Mouse (Mus musculus): ENCODE measurements around the gene Aktip. TPM values are rescaled to one million over a fixed set of nuclear protein-coding genes. Genes with fewer than 3 reads are reported as not detected.

Aktip gene
- 7.6 and 9.0 TPM in 2 replicates for polyA plus RNA-seq (2015; fragmentation: Nextera tagmentation; extraction: Ambion mirVana)

- H3K27ac ChIP-seq, result no peak within 1 kb of the TSS
- no peak within 1 kb of the TSS for H3K9ac ChIP-seq
- no peak within 1 kb of the TSS for H3K4me3 ChIP-seq (replicated peaks)
- ATAC-seq (ENCODE audit: low read depth) (no peak), DNase-seq (no peak)
- no peaks in the 10 kb centered on the region for H3K4me1 ChIP-seq (replicated peaks)
- no peaks in the 10 kb centered on the region for H3K36me3 ChIP-seq
- no peaks in the 10 kb centered on the region for H3K27me3 ChIP-seq
- WGBS (ENCODE audit: insufficient replicate concordance), result 72% methylated on average over 7 of the region's 7 CpGs
- no peaks in the 10 kb centered on the region for H3K9me3 ChIP-seq (replicated peaks)
- no peak within 1 kb of the TSS for H3K4me2 ChIP-seq
Observed at GRCm38 (mm10) chr8:91199876-91200275, at the start of gene Aktip. Gene Aktip (minus strand): TSS chr8:91199976.

GRCm38 (mm10) chr8:91245821-91246454 lies 46.2 kb upstream of the Aktip start:
- no peak overlapping the region for H3K27ac ChIP-seq
- H3K9me3 ChIP-seq (replicated peaks), result no peaks in the 10 kb centered on the region
- ATAC-seq (ENCODE audit: low read depth) (no peak), DNase-seq (no peak)
- peaks cover 3% of the 10 kb centered on the region; the same call in 1 of the 2 replicates for H3K4me1 ChIP-seq (replicated peaks)
- H3K27me3 ChIP-seq, result no peaks in the 10 kb centered on the region
- no peak overlapping the region for H3K4me3 ChIP-seq (replicated peaks)
- H3K4me2 ChIP-seq, result no peak overlapping the region
- H3K36me3 ChIP-seq, result no peaks in the 10 kb centered on the region
- H3K9ac ChIP-seq, result no peak overlapping the region
- 62% methylated on average over 4 of the region's 4 CpGs for WGBS (ENCODE audit: insufficient replicate concordance)

- H3K9me3 ChIP-seq (replicated peaks), result no peaks in the 10 kb centered on the region
- no peak overlapping the region for H3K27ac ChIP-seq
- no peak overlapping the region for H3K4me2 ChIP-seq
- H3K9ac ChIP-seq, result no peak overlapping the region
- no peaks in the 10 kb centered on the region for H3K27me3 ChIP-seq
- H3K4me3 ChIP-seq (replicated peaks), result no peak overlapping the region
- ATAC-seq (ENCODE audit: low read depth) (no peak), DNase-seq (no peak)
- no peaks in the 10 kb centered on the region for H3K36me3 ChIP-seq
- no peaks in the 10 kb centered on the region for H3K4me1 ChIP-seq (replicated peaks)
- WGBS (ENCODE audit: insufficient replicate concordance), result 53% methylated on average over 1 of the region's 1 CpGs
Observed at GRCm38 (mm10) chr8:91242721-91243120, 42.9 kb upstream of the Aktip start.

- no peak overlapping the region for H3K4me3 ChIP-seq (replicated peaks)
- H3K4me1 ChIP-seq (replicated peaks), result no peaks in the 10 kb centered on the region
- no peak overlapping the region for H3K4me2 ChIP-seq
- H3K36me3 ChIP-seq, result no peaks in the 10 kb centered on the region
- no peak overlapping the region for H3K9ac ChIP-seq
- DNase-seq (no peak), ATAC-seq (ENCODE audit: low read depth) (no peak)
- H3K9me3 ChIP-seq (replicated peaks), result no peaks in the 10 kb centered on the region
- H3K27me3 ChIP-seq, result no peaks in the 10 kb centered on the region
- 50% methylated on average over 8 of the region's 8 CpGs for WGBS (ENCODE audit: insufficient replicate concordance)
- H3K27ac ChIP-seq, result no peak overlapping the region
Observed at GRCm38 (mm10) chr8:91241873-91242519, 42.2 kb upstream of the Aktip start.

- no peaks in the 10 kb centered on the region for H3K4me1 ChIP-seq (replicated peaks)
- no peak overlapping the region for H3K27ac ChIP-seq
- H3K36me3 ChIP-seq, result no peaks in the 10 kb centered on the region
- WGBS (ENCODE audit: insufficient replicate concordance), result 65% methylated on average over 5 of the region's 5 CpGs
- no peaks in the 10 kb centered on the region for H3K9me3 ChIP-seq (replicated peaks)
- DNase-seq, result no peak
- H3K9ac ChIP-seq, result no peak overlapping the region
- no peak overlapping the region for H3K4me2 ChIP-seq
- no peak overlapping the region for H3K4me3 ChIP-seq (replicated peaks)
- no peak for ATAC-seq (ENCODE audit: low read depth)
- H3K27me3 ChIP-seq, result no peaks in the 10 kb centered on the region
Observed at GRCm38 (mm10) chr8:91241371-91241770, 41.6 kb upstream of the Aktip start.

- no peak for DNase-seq
- Histone ChIP-seq H3K27ac (no peak overlapping the region), H3K9me3 (replicated peaks) (no peaks in the 10 kb centered on the region), H3K9ac (no peak overlapping the region), H3K4me2 (no peak overlapping the region), H3K4me1 (replicated peaks) (no peaks in the 10 kb centered on the region), H3K36me3 (no peaks in the 10 kb centered on the region), H3K27me3 (no peaks in the 10 kb centered on the region), H3K4me3 (replicated peaks) (no peak overlapping the region)
- WGBS (ENCODE audit: insufficient replicate concordance), result 58% methylated on average over 2 of the region's 2 CpGs
- no peak for ATAC-seq (ENCODE audit: low read depth)
Observed at GRCm38 (mm10) chr8:91237191-91237590, 37.4 kb upstream of the Aktip start.

GRCm38 (mm10) chr8:91234097-91234496 lies 34.3 kb upstream of the Aktip start:
- no peak overlapping the region for H3K4me2 ChIP-seq
- no peaks in the 10 kb centered on the region for H3K36me3 ChIP-seq
- H3K9me3 ChIP-seq (replicated peaks), result no peaks in the 10 kb centered on the region
- no peak for ATAC-seq (ENCODE audit: low read depth)
- no peak overlapping the region for H3K9ac ChIP-seq
- 61% methylated on average over 2 of the region's 2 CpGs for WGBS (ENCODE audit: insufficient replicate concordance)
- H3K4me3 ChIP-seq (replicated peaks), result no peak overlapping the region
- no peaks in the 10 kb centered on the region for H3K4me1 ChIP-seq (replicated peaks)
- no peak overlapping the region for H3K27ac ChIP-seq
- DNase-seq, result no peak
- H3K27me3 ChIP-seq, result no peaks in the 10 kb centered on the region

GRCm38 (mm10) chr8:91227421-91227841 lies 27.7 kb upstream of the Aktip start:
- H3K4me2 ChIP-seq, result no peak overlapping the region
- no peak overlapping the region for H3K27ac ChIP-seq
- H3K4me1 ChIP-seq (replicated peaks), result 0 out of 2 replicates have a peak, but pooled peaks cover 7% of the 10 kb centered on the region
- WGBS (ENCODE audit: insufficient replicate concordance), result 76% methylated on average over 7 of the region's 7 CpGs
- H3K4me3 ChIP-seq (replicated peaks), result no peak overlapping the region
- H3K36me3 ChIP-seq, result no peaks in the 10 kb centered on the region
- ATAC-seq (ENCODE audit: low read depth), result no peak
- H3K9me3 ChIP-seq (replicated peaks), result no peaks in the 10 kb centered on the region
- no peak overlapping the region for H3K9ac ChIP-seq
- no peaks in the 10 kb centered on the region for H3K27me3 ChIP-seq
- no peak for DNase-seq

GRCm38 (mm10) chr8:91224227-91224626 lies 24.5 kb upstream of the Aktip start:
- DNase-seq (no peak), ATAC-seq (ENCODE audit: low read depth) (no peak)
- H3K27me3 ChIP-seq, result no peaks in the 10 kb centered on the region
- H3K9ac ChIP-seq, result no peak overlapping the region
- H3K36me3 ChIP-seq, result no peaks in the 10 kb centered on the region
- H3K4me2 ChIP-seq, result no peak overlapping the region
- H3K4me1 ChIP-seq (replicated peaks), result 0 out of 2 replicates have a peak, but pooled peaks cover 7% of the 10 kb centered on the region
- no peak overlapping the region for H3K27ac ChIP-seq
- no peaks in the 10 kb centered on the region for H3K9me3 ChIP-seq (replicated peaks)
- H3K4me3 ChIP-seq (replicated peaks), result no peak overlapping the region
- 54% methylated on average over 7 of the region's 7 CpGs for WGBS (ENCODE audit: insufficient replicate concordance)

- Histone ChIP-seq H3K4me2 (no peak overlapping the region), H3K4me3 (replicated peaks) (no peak overlapping the region), H3K9me3 (replicated peaks) (no peaks in the 10 kb centered on the region), H3K4me1 (replicated peaks) (no peaks in the 10 kb centered on the region), H3K9ac (no peak overlapping the region), H3K27ac (no peak overlapping the region), H3K36me3 (no peaks in the 10 kb centered on the region), H3K27me3 (no peaks in the 10 kb centered on the region)
- ATAC-seq (ENCODE audit: low read depth) (no peak), DNase-seq (no peak)
- WGBS (ENCODE audit: insufficient replicate concordance), result 85% methylated on average over 2 of the region's 2 CpGs
Observed at GRCm38 (mm10) chr8:91221841-91222240, 22.1 kb upstream of the Aktip start.

- no peak overlapping the region for H3K4me3 ChIP-seq (replicated peaks)
- H3K27me3 ChIP-seq, result no peaks in the 10 kb centered on the region
- no peak for ATAC-seq (ENCODE audit: low read depth)
- no peaks in the 10 kb centered on the region for H3K4me1 ChIP-seq (replicated peaks)
- H3K9me3 ChIP-seq (replicated peaks), result no peaks in the 10 kb centered on the region
- H3K27ac ChIP-seq, result no peak overlapping the region
- H3K9ac ChIP-seq, result no peak overlapping the region
- no peak overlapping the region for H3K4me2 ChIP-seq
- no peaks in the 10 kb centered on the region for H3K36me3 ChIP-seq
- WGBS (ENCODE audit: insufficient replicate concordance), result 80% methylated on average over 4 of the region's 4 CpGs
- DNase-seq, result no peak
Observed at GRCm38 (mm10) chr8:91218271-91218670, 18.5 kb upstream of the Aktip start.

All from liver, embryonic 13.5 days (tissue).